Mouse (Mus musculus) c-Kit-positive CD71-negative TER-119-negative erythroid progenitor cells, embryonic 14.5 days (primary cell): ENCODE results near the gene Sim1.

ENCODE experiments used
- DNase-seq: peaks from one replicate; pipeline ENCODE4 v3.0.0-alpha.2; 2013; ENCODE audit warnings: low read depth

Sim1 gene

DNA sequence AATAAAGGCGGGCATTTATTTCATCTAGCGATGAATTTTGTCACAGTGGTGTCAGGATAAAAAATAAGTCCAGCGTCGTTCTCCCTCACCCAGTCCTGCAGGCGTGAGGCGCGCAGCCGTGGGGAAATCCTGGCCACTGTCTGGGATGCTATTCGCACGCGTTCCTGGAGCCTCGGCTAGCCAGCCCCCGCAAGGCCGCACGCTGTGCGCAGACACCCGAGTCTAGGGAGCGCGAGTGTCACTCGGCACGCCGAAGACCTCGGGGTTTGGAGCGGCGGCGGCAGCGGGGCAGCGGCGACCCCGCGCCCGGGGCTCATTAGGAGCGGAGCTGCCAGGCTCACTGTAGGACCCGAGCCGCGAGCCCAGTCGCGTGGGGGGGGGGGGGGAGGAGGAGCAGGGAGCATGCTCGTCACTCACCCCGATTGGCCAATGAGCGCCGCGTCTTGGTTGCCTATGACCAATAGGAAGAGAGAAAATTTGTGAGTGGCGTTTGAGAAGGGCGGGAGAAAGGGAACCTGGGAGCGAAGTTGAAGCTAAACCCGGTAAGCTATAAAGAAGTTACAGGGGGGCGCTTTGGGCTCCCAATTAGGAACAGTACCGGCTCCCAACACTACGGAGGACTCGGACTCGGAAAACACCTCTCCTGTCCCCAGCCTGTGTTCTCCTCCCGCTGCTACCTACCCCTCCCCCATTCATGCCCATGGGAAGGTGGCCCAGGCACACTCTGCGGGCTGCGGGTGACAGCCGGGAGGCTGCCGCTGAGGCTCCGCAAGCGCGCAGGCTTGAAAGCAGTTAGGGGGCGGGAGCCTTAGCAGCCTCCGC is at the start of gene Sim1:
TSS of gene Sim1 (plus strand) at position 585 of the 822 bp plus-strand sequence.
- no peak for DNase-seq

DNA sequence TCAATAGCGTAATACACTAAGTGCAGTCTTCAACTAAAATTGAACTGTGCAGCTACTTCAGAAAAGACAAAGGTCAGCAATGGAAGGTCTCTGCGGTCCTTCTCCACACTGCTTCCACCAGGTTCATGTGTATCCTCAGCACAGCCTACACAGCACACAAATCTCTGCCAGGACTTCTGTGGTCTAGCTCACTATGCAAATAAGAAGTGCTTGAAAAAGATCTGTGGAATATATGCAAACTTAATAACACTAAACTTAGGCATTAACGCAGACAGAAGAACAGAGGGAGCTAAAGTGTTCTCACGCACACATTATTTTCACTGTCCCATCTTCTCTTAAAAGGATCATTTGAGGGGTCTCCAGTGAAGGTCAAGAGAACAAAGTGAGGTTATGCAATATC is 26.4 kb upstream of the Sim1 start:
- DNase-seq: no peak

DNA sequence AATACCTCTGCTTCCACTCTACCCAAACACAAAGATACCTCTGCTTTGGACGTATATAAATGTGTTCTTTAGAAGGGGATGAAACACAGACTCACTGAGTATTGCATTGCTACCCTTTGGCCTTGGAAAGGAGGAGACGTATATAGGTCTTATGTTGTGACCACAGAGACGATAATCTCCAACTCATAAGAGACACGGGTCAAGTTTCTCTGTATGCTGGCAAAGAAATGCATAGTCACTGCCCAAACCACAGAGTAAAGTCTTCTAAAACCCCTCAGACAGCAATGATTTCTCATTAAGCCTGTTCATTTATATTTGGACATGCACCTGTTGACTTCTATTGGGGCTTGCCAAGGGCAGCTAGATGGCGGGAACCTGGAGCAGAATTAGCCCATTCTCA is 17.6 kb upstream of the Sim1 start:
- DNase-seq: no peak

DNA sequence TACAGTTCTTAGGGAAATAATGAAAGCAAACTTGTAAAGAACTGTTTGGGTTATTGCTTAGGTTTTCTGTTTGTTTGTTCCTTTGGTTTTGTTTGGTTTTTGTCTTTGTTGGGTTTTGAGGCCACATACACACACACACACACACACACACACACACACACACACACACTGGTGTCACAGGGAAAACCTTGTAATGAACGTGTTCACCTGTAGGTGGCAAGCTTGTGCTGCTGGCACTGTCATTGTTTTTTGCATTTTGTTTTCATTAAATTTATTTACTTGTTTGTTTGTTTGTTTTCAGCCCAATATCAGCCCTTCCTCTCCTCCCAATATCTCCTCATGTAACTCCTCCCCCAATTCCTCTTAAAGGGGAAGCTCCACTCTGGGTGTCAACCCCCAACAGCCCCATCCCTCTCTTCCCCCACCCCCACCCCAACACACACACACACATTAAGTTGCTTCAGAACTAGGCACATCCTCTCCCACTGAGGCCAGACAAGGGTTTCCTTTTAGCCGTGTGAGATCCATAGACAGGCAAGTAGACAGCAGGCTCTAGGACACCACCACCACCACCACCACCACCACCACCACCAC is 13.0 kb upstream of the Sim1 start:
- no peak for DNase-seq

DNA sequence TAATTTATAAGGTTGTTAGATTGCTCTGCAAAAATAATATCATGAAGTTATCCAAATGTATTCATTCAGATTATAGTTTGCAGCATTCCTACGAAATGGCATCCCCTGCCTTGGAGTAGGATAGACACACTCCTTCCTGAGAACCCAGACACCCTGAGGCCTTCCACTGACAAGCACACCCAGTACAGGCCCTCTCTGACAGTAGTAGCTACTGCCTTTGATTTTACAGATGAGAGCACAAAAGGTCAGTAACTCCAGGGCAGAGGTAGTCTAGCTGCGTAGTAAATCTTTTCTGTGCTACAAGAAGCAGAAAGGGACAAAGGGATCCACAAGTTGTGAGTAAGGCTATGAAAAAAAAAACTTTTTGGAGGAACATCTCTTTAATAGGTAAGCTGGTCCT is 12.2 kb upstream of the Sim1 start:
- no peak for DNase-seq

DNA sequence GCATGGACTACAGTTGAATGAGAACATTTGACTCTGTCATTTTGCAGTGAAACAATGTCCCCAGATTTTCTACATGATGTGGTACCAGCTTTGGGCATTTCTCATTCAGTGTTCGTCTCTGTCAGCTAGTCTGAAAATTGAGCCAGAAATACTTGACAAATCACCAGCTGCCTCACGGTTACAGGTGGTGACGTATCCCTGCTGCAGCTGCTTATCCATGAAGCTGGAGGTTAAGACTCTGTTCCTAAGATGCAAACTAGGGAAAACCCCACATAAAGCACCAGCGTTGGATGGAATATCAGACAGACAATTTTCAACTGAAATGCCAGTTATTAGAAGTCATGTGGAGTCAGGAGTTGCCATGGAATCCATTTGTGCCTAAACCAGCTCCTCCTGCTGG is 8.2 kb upstream of the Sim1 start:
- no peak for DNase-seq

DNA sequence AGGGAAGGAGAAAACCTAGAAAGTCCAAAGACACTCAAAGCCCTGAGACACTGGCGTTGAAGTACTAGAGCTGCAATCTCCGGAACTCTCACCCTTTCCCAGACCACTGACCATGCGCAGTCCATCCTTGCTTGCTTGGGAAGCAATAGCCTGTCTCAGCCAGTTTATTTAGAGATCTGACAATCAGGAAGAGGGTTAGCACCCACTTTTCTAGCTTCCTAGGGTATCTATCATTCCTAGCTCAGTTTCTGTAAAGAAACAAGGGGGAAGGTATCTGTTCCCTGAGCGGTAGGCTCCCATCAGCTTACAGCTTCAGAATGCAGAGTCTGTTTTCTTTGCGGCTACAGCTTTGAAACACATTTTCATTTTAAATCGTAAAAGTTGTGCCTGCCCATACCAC is 3.9 kb upstream of the Sim1 start:
- DNase-seq: no peak

DNA sequence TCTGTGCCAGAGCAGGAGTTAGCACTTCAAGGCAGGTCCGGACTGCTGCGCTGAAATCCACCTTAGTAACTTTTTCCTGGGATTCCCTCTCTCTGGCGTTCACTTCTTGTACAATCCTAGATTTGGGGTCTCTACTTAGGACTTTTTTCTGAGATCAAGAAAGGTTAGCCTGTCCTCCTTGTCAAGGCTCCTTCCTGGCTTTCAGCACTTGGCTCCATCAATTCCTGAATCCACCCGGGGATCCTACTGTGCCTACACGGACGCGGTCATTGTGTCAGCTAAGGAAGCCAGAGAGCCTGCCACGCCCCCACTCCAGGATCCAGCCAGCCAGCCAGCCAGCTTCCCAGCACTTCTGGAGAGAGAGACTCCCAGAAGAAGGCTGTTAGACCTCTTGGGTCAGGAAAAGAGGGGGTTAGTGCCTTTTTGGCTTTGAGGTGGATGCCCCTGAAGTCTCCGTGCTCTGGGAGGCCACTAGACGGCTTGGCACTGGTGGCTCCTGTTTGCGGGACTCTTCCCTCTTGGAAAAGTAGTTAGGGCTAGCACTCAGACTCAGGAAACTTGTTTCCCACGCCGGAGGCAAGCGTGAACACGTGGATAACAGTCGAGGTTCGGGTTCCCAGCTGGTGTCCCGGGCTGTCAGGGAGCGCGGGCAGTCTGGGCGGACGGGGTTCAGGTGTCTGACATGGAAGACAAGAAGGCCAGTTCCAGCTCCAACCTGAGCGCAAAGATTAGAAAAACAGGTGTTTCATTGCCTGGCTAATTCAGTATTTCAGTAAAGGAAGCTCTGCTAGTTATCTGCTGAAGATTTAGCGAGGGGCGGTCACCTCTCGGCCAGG is 2.5 kb upstream of the Sim1 start:
- DNase-seq: no peak

DNA sequence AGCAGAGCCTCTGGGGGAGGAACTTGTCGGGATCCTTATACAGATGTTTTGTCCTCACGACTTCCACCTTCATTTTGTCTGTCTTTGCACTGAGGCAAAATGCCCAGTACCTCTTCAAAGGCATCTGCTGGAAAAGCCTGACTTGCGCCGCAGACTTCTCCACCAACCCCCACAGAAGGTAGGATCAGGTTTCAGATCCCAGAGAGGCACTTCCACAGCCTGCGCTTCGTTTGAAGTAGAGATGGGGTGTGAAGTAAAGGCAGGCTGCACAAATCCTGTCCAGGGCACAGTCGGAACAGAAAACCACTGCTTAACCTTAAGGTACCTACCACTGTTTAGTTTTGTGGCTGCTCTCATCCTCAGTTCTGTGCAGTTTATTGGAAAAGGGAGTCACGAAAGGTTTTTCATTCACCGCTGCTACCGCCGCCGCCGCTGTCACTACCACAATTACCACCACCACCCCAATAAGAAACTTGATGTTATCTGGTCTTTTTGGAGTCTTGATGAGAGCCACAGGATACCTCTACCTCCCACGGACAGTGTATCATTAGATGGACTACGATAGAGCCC is 1.7 kb upstream of the Sim1 start:
- DNase-seq: no peak

GRCm38 (mm10) chr10:50893546-50893945 is 1.0 kb upstream of the Sim1 start:
- DNase-seq: no peak

GRCm38 (mm10) chr10:50895091-50895790 is 687 bp downstream of the Sim1 start:
- no peak for DNase-seq

DNA sequence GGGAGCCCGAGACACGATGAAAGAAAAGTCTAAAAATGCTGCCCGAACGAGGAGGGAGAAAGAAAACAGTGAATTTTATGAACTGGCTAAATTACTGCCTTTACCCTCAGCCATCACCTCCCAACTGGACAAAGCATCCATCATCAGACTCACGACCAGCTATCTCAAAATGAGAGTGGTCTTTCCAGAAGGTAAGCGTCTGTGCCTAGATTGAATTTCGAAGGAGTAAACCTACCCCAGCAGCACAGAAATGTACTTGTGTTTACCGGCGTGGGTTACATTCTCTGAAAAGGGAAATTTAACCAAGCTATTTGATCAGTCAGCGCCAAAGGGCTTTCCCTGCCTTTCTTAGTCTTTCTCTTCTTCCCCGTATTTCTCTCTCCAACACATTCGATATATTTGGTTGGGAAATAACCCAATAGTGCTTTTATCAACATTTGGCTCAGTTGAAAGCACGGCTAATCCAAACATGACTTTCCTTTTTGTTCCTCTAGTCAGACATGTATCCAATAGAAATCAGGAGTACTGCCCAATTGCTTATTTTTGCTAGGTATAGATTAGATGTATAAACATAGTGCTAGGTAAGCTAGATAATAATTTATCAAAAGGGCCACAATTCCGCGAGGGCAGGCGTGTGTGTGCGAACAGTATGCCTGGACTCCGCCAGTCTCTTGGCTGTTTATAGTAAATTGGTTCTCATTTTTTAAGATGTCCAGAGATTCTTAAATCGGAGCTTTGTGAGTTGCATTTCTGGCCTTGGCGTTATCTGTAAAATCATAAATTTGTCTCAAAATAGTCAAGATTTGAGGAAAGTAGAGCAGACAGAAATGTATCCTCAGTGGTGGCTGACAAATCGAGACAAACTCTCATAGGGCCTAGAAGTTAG is 1.6 kb downstream of the Sim1 start:
- DNase-seq: no peak

DNA sequence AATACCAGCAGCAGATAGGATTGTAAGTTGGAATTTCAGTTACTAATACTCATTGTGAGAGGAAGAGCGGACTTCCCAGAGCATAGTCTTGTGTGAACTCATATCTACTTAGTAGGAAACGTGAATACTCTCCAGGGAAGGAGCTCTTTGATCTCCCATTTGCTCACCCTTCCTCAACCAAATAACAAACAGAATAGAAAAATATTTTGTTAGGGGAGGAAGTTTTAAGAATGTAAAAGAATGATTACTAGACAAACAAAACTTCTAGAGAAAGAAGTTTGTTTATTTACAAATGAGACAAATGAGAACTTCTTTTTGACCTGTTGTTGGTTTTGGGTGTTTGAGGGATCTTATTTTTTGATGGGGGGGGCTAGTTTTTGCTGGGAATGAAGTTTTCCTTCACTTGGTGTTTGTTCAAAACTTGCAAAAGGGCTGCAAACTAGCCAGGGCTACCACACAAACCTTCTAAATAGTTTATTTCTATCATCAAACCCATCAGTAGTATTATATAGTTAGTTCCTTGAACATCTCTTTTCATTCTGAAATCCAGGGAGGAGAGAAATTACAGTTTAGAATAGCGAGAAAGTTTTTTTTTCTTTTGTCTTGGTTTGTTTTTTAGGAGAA is 2.3 kb downstream of the Sim1 start:
- no peak for DNase-seq

- no peak for DNase-seq
These were observed 3.2 kb downstream of the Sim1 start for GRCm38 (mm10) chr10:50897530-50898471.

- no peak for DNase-seq
These were observed 4.1 kb downstream of the Sim1 start for GRCm38 (mm10) chr10:50898621-50899020.

GRCm38 (mm10) chr10:50899846-50900745 is 5.5 kb downstream of the Sim1 start:
- DNase-seq: no peak

- no peak for DNase-seq
These were observed 6.4 kb downstream of the Sim1 start for GRCm38 (mm10) chr10:50900746-50901600.
